Mouse (Mus musculus) liver, adult 2 months (tissue): ENCODE results near the gene Gps1.

Experiments
- CTCF ChIP-seq: fragments of 200-500 bp; IDR thresholded peaks from 2 replicates; pipeline ENCODE4 v1.5.1; 2011; ENCODE audit warnings: low read depth, low read length, control low read depth
- POLR2A ChIP-seq: fragments of 200-500 bp; IDR thresholded peaks from 2 replicates; pipeline ENCODE4 v1.6.1; 2011; ENCODE audit warnings: low read length, control low read depth; ENCODE audit not compliant: insufficient read depth; ENCODE audit errors: extremely low read depth

DNA sequence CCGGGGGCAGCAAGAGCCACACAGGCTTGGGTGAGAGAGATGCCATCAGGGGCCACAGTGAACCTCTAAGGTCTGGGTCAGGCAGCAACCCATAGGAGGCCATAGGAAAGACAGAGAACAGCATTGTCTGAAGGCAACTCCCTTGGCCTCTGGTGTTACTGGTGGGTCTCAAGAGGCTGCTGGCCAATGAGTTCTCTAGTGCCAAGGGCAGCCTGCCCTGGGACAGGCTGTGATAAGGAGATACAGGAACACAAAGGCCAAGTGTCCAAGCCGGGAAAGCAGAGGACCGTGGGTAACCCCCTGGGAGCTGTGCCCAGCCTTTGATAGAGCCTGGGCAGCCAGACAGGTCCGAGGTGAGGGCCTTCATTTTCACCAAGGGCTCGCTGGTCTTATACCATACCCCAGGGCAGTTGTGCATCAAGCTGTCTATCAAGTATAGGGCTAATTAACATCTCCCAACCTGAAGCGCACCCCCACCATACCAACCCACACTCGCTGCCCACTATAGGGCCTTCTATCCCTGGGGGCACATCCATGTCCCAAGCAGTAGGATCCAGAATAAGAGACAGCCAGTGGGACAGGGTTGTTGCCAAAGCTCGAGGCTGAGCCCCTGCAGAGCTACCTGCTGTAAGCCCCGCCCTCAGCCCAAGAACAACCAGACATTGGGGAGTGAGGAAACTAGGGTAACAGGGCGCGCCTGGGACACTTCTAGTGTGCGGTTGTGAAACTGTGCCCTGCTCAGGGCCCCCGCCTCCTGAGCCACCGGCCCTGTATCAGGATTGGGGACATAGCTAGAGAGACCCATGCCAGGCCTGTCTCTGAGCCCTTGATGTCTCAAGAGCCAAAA lies 37.2 kb downstream of the Gps1 start:
- TF ChIP-seq CTCF: no peak
- TF ChIP-seq POLR2A: no peak
